Mouse (Mus musculus): ENCODE data around the gene P3h1.
"Not testable (repeated sequence)": the region's sequence is repeated elsewhere in the genome, so short reads cannot be mapped to it uniquely, and the experiment has no call there.

DNA sequence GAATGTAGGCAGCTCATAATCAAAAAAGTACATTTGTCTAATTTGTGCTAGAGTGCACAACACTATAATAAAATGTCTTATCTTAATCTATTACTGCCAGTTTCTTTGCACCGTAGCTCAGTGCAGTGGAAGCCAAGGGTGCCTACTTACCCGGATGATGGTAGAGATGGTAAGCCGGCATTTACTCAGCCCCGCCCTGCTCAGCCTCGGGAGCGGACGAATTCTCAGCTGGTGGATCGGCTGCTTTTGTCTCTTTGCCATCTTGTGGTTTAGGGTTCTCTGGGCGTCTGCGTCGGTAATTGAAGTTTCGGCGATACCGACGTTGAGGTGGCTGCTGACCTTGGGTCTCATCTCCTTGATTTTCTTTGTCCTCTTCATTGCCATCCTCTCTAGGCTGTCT, 46.1 kb downstream of the P3h1 start:
- not testable (repeated sequence) for TF ChIP-seq CTCF (IDR thresholded peaks at IDR 0.05; ENCODE audit: control insufficient read depth, insufficient read depth, insufficient read length); MYOG (IDR thresholded peaks at IDR 0.05; ENCODE audit: control insufficient read depth, extremely low read depth, insufficient read length); USF1 (IDR thresholded peaks at IDR 0.05; ENCODE audit: low read depth); MAX (IDR thresholded peaks at IDR 0.05); CEBPB (IDR thresholded peaks at IDR 0.05; ENCODE audit: low read depth); FOSL1 (IDR thresholded peaks at IDR 0.05; ENCODE audit: insufficient read depth, low read length, poor library complexity, severe bottlenecking); MYOD1 (IDR thresholded peaks at IDR 0.05; ENCODE audit: control insufficient read depth, insufficient read length, low read depth)
